Mouse (Mus musculus): ENCODE results near the gene Actg2. TPM values are rescaled to one million over a fixed set of nuclear protein-coding genes. Genes with fewer than 3 reads are reported as not detected.

The Actg2 gene
- total and polyA plus RNA-seq, 3 experiments: 1.1 to 5.6 (median 1.6) TPM

DNA sequence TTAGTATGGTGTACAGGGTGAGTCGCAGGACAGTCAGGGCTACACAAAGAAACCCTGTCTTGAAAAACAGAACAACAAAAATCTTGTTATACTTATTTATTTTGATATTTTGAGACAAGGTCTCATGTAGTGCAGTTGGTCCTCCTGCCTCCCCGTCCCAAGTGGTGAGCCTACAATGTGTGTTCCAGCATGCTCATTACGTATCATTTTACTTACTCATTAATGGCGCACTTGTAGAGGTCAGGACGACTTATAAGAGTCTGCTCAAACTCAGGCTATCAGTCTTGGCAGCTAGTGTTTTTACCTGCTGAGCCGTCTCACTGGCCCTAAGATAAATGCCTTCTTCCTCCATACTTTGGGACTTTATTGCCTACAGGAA is 28.9 kb downstream of the Actg2 start:
- peak overlapping the region; percentile 74 for H3K9ac ChIP-seq (ENCODE audit: insufficient read depth, low read depth)
- H3K4me3 ChIP-seq (replicated peaks in 1 of 3; ENCODE audit: low read depth in 2 of 3, low read length in 2 of 3, poor library complexity in 1 of 3): peak overlapping the region; percentile 39 to 62 (median 51)
- no peaks in the 10 kb centered on the region for H3K27me3 ChIP-seq (replicated peaks)
- TF ChIP-seq ETS1 (conservative IDR thresholded peaks at IDR 0.05; ENCODE audit: low read depth, low read length) (no peak), POLR2A (IDR thresholded peaks at IDR 0.05; ENCODE audit: low read depth, low read length) (no peak), CTCF (conservative IDR thresholded peaks at IDR 0.05 in 1 of 2, IDR thresholded peaks at IDR 0.05 in 1 of 2; ENCODE audit: low read depth in 2 of 2, low read length in 2 of 2) (no peak), KAT2A (IDR thresholded peaks at IDR 0.05; ENCODE audit: insufficient replicate concordance, low read length) (no peak), ZC3H11A (IDR thresholded peaks at IDR 0.05; ENCODE audit: low read depth, low read length) (no peak), PAX5 (IDR thresholded peaks at IDR 0.05; ENCODE audit: low read length) (no peak), ZMIZ1 (IDR thresholded peaks at IDR 0.05; ENCODE audit: low read depth, low read length) (no peak), SMC3 (IDR thresholded peaks at IDR 0.05; ENCODE audit: low read depth, low read length) (no peak), TCF12 (IDR thresholded peaks at IDR 0.05; ENCODE audit: low read depth, low read length) (no peak), HCFC1 (IDR thresholded peaks at IDR 0.05; ENCODE audit: low read depth, low read length) (no peak), JUN (IDR thresholded peaks at IDR 0.05; ENCODE audit: insufficient read depth, low read depth, low read length) (no peak), ELF1 (IDR thresholded peaks at IDR 0.05; ENCODE audit: low read depth, low read length) (no peak), MAFK (IDR thresholded peaks at IDR 0.05; ENCODE audit: insufficient replicate concordance, low read length) (no peak), JUND (conservative IDR thresholded peaks at IDR 0.05; ENCODE audit: low read depth, low read length) (no peak), POLR2AphosphoS2 (IDR thresholded peaks at IDR 0.05; ENCODE audit: low read depth, low read length) (no peak), MXI1 (IDR thresholded peaks at IDR 0.05; ENCODE audit: low read depth, low read length) (no peak), MEF2A (IDR thresholded peaks at IDR 0.05; ENCODE audit: borderline replicate concordance, low read depth, low read length) (no peak), MAZ (IDR thresholded peaks at IDR 0.05; ENCODE audit: low read depth, low read length) (no peak)
- H3K9me3 ChIP-seq (replicated peaks; ENCODE audit: low read length): no peaks in the 10 kb centered on the region
- no peaks in the 10 kb centered on the region; the same call in 1 of the 2 replicates for H3K79me2 ChIP-seq (replicated peaks; ENCODE audit: control insufficient read depth, extremely low read depth, insufficient read depth, poor library complexity, severe bottlenecking)
- H3K36me3 ChIP-seq (replicated peaks in 1 of 2; ENCODE audit: control insufficient read depth in 1 of 2, insufficient read depth in 1 of 2, low read length in 1 of 2): peaks cover 0 to 12% of the 10 kb centered on the region in 2 experiments
- peak overlapping the region; percentile 19; the same call in 1 of the 2 replicates for H3K27ac ChIP-seq (ENCODE audit: insufficient read depth, low read depth)
- dilution Hi-C loops (cut with MboI; ENCODE audit: extremely low pct_ligation_motif_present, extremely low pct_unique_long_range_greater_than_20kb, low sequenced_read_pairs) (no loop called here), in situ Hi-C loops (cut with MboI; ENCODE audit: low pct_ligation_motif_present, low pct_unique_long_range_greater_than_20kb, low sequenced_read_pairs) (loop anchor here (5.0 kb wide), 1 partner anchor 155 kb away; no protein-coding TSS in a partner anchor)
- H3K4me2 ChIP-seq (ENCODE audit: insufficient read depth, low read depth, poor library complexity, severe bottlenecking): peak overlapping the region; percentile 84
- DNase-seq (ENCODE audit: extremely low read depth): no peak
- H3K4me1 ChIP-seq (ENCODE audit: control insufficient read depth in 1 of 2, insufficient read depth in 2 of 2): peaks cover 17 to 45% of the 10 kb centered on the region in 2 experiments

DNA sequence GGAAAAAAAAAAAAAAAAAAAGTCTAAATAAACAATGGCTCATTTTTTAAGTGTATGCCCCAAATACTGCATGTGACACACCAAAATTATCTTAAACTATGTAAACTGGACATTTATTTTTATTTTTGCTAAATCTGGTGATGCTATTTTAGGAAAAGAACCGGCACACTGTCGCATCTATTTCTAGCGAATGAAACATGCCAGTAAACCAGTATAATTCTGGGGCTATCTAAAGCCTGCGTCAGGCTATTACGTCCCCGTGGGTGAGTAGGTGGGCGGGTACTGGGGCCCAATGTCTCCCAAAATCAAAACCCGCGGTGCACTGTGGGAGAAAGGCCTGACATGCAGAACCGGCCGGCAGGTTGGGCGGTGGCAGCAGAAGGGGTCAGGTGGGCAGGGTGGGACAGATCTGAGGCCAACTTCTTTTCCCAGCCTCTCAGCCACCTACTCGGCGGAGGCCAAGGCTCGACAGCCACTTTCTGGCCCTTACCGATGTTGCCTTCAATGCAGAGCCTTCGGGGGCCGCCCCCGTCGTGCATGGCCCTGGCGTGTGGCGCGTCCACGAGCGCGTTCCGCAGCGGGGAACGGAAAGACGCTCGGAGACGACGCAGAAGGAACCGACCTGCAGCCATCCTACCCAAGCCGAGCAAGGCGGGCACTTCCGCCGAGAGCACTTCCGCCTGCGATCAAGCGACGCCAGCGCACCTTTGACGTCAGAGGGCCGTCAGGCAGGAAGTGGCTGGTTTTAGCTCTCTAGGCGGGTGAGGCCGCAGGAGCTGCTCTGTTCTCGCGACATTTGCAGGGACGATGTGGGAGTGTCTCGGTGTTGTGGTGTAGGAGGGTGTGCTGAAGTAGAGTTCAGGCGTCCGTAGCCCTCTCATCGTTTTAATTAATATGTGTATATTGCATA is 29.6 kb downstream of the Actg2 start, which contains the start of gene Dguok:
TSS of gene Dguok (minus strand) at position 712 of the 910 bp plus-strand sequence.
- Histone ChIP-seq H3K27me3 (replicated peaks) (no peaks in the 10 kb centered on the region), H3K79me2 (replicated peaks; ENCODE audit: control insufficient read depth, extremely low read depth, insufficient read depth, poor library complexity, severe bottlenecking) (no peaks in the 10 kb centered on the region; the same call in 1 of the 2 replicates), H3K9ac (ENCODE audit: insufficient read depth, low read depth) (peak within 1 kb of the TSS; percentile 74), H3K9me3 (replicated peaks; ENCODE audit: low read length) (no peaks in the 10 kb centered on the region), H3K36me3 (replicated peaks in 1 of 2; ENCODE audit: control insufficient read depth in 1 of 2, insufficient read depth in 1 of 2, low read length in 1 of 2) (peaks cover 0 to 14% of the 10 kb centered on the region in 2 experiments), H3K4me3 (replicated peaks in 1 of 3; ENCODE audit: low read depth in 2 of 3, low read length in 2 of 3, poor library complexity in 1 of 3) (peak within 1 kb of the TSS; percentile 62 to 84 (median 73)), H3K4me1 (ENCODE audit: control insufficient read depth in 1 of 2, insufficient read depth in 2 of 2) (peaks cover 17 to 48% of the 10 kb centered on the region in 2 experiments), H3K4me2 (ENCODE audit: insufficient read depth, low read depth, poor library complexity, severe bottlenecking) (peak within 1 kb of the TSS; percentile 84), H3K27ac (ENCODE audit: insufficient read depth, low read depth) (peak within 1 kb of the TSS; percentile 96)
- in situ Hi-C loops (cut with MboI; ENCODE audit: low pct_ligation_motif_present, low pct_unique_long_range_greater_than_20kb, low sequenced_read_pairs) (loop anchor here (5.0 kb wide), 1 partner anchor 154 kb away; no protein-coding TSS in a partner anchor), dilution Hi-C loops (cut with MboI; ENCODE audit: extremely low pct_ligation_motif_present, extremely low pct_unique_long_range_greater_than_20kb, low sequenced_read_pairs) (no loop called here)
- peak; percentile 99 for DNase-seq (ENCODE audit: extremely low read depth)
- TF ChIP-seq TCF12 (IDR thresholded peaks at IDR 0.05; ENCODE audit: low read depth, low read length) (peak; percentile 83), ZKSCAN1 (IDR thresholded peaks at IDR 0.05; ENCODE audit: borderline replicate concordance, low read depth, low read length) (no peak), E2F4 (IDR thresholded peaks at IDR 0.05; ENCODE audit: insufficient replicate concordance, low read depth, low read length) (no peak), USF1 (IDR thresholded peaks at IDR 0.05; ENCODE audit: low read depth, low read length) (peak; percentile 25; the same call in 1 of the 2 replicates), HCFC1 (IDR thresholded peaks at IDR 0.05; ENCODE audit: low read depth, low read length) (peak; percentile 94), MEF2A (IDR thresholded peaks at IDR 0.05; ENCODE audit: borderline replicate concordance, low read depth, low read length) (peak; percentile 90), JUN (IDR thresholded peaks at IDR 0.05; ENCODE audit: insufficient read depth, low read depth, low read length) (no peak), CTCF (conservative IDR thresholded peaks at IDR 0.05 in 1 of 2, IDR thresholded peaks at IDR 0.05 in 1 of 2; ENCODE audit: low read depth in 2 of 2, low read length in 2 of 2) (no peak), MAX (IDR thresholded peaks at IDR 0.05; ENCODE audit: low read length) (peak; percentile 91), RCOR1 (conservative IDR thresholded peaks at IDR 0.05; ENCODE audit: low read depth, low read length) (peak; percentile 89), SMC3 (IDR thresholded peaks at IDR 0.05; ENCODE audit: low read depth, low read length) (no peak), CHD2 (IDR thresholded peaks at IDR 0.05; ENCODE audit: low read length) (peak; percentile 99), IRF4 (IDR thresholded peaks at IDR 0.05; ENCODE audit: low read depth, low read length) (no peak; the same call in 1 of the 2 replicates), SIN3A (IDR thresholded peaks at IDR 0.05; ENCODE audit: low read length) (peak; percentile 88), JUND (conservative IDR thresholded peaks at IDR 0.05; ENCODE audit: low read depth, low read length) (no peak), ZNF384 (IDR thresholded peaks at IDR 0.05; ENCODE audit: low read depth, low read length) (peak; percentile 80), MAZ (IDR thresholded peaks at IDR 0.05; ENCODE audit: low read depth, low read length) (peak; percentile 80), RAD21 (IDR thresholded peaks at IDR 0.05; ENCODE audit: low read depth, low read length) (no peak), ZC3H11A (IDR thresholded peaks at IDR 0.05; ENCODE audit: low read depth, low read length) (no peak)

Measured in CH12.LX (cell line).